In the genomic region with DNA sequence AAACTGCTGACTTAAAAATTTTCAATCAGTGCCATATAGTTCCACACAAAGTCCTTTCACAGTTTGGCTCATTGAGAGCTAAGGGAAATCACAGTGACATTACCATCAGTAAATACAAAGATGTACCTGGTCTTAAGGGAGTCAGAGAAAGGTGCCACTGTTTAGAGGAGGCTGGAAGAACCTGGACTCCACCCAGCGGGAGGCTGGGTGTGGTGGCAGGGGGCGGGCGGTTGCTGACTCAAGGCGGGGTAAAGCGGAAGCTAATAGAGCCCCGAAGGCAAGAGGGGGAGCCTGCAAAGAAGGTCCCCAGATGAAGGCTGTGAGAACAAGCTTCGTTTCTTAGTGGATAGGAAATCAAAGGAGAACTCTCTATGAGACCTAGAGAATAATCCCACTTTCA, we compare ENCODE assay signal across 13 mouse cellular contexts.
DNase-seq lines count a peak whose midpoint lies in the region; ATAC-seq and TF ChIP-seq lines count a peak whose summit lies in the region.
"Had no signal": no experiment of that assay in that cellular context is flagged by ENCODE, and none has a peak within 500 bp of the region (broad histone marks: within the 10 kb centered on the region; RNA-seq: fewer than 3 reads in every experiment).

No protein-coding gene starts in this region.

- H3K36me3 ChIP-seq in heart, embryonic 13.5 days, result no peaks in the 10 kb centered on the region
- no peaks in the 10 kb centered on the region for H3K36me3 ChIP-seq in midbrain, embryonic 13.5 days
- H3K36me3 ChIP-seq in midbrain, embryonic 10.5 days, result no peaks in the 10 kb centered on the region
- no peaks in the 10 kb centered on the region for H3K36me3 ChIP-seq in forebrain, postnatal 0 days (ENCODE audit: insufficient read depth)
- no peaks in the 10 kb centered on the region for H3K36me3 ChIP-seq in stomach, embryonic 16.5 days (ENCODE audit: control insufficient read depth, insufficient read depth, low read length)
- H3K36me3 ChIP-seq: neural tube, embryonic 15.5 days had no signal

- no peaks in the 10 kb centered on the region; the same call in 1 of the 2 replicates for H3K27me3 ChIP-seq in heart, embryonic 13.5 days (replicated peaks)
- H3K27me3 ChIP-seq in midbrain, embryonic 13.5 days, result no peaks in the 10 kb centered on the region
- H3K27me3 ChIP-seq in midbrain, embryonic 10.5 days (ENCODE audit: low read depth, poor library complexity, severe bottlenecking), result no peaks in the 10 kb centered on the region
- no peaks in the 10 kb centered on the region for H3K27me3 ChIP-seq in forebrain, postnatal 0 days (ENCODE audit: insufficient read depth, low read length)
- H3K27me3 ChIP-seq in stomach, embryonic 16.5 days (ENCODE audit: control insufficient read depth, insufficient read depth, low read length), result no peaks in the 10 kb centered on the region
- H3K27me3 ChIP-seq: neural tube, embryonic 15.5 days had no signal

- H3K4me1 ChIP-seq in heart, embryonic 13.5 days, result no peaks in the 10 kb centered on the region
- H3K4me1 ChIP-seq in midbrain, embryonic 13.5 days (replicated peaks), result peaks cover 22% of the 10 kb centered on the region
- H3K4me1 ChIP-seq in midbrain, embryonic 10.5 days, result peaks cover 29% of the 10 kb centered on the region
- no peaks in the 10 kb centered on the region for H3K4me1 ChIP-seq in forebrain, postnatal 0 days (ENCODE audit: insufficient read depth)
- H3K4me1 ChIP-seq in stomach, embryonic 16.5 days (ENCODE audit: control insufficient read depth, insufficient read depth, low read length), result no peaks in the 10 kb centered on the region

- intact Hi-C loops in heart, postnatal 36 days (cut with DNase I), result no loop called here

- H3K9me3 ChIP-seq in heart, embryonic 13.5 days, result no peaks in the 10 kb centered on the region
- no peaks in the 10 kb centered on the region for H3K9me3 ChIP-seq in midbrain, embryonic 13.5 days
- H3K9me3 ChIP-seq in midbrain, embryonic 10.5 days (replicated peaks), result no peaks in the 10 kb centered on the region
- H3K9me3 ChIP-seq in forebrain, postnatal 0 days (ENCODE audit: low read length), result no peaks in the 10 kb centered on the region
- no peaks in the 10 kb centered on the region for H3K9me3 ChIP-seq in stomach, embryonic 16.5 days (replicated peaks; ENCODE audit: control insufficient read depth, low read length)
- H3K9me3 ChIP-seq: neural tube, embryonic 15.5 days had no signal

- TF ChIP-seq CTCF in forebrain, postnatal 0 days (IDR thresholded peaks at IDR 0.05; ENCODE audit: low read depth), result no peak

- H3K4me3 ChIP-seq in heart, embryonic 13.5 days, result no peak overlapping the region
- no peak overlapping the region for H3K4me3 ChIP-seq in midbrain, embryonic 13.5 days (replicated peaks)
- H3K4me3 ChIP-seq in midbrain, embryonic 10.5 days, result no peak overlapping the region
- H3K4me3 ChIP-seq in forebrain, postnatal 0 days (ENCODE audit: low read depth, low read length), result no peak overlapping the region
- peak overlapping the region; percentile 2; the same call in 1 of the 2 replicates for H3K4me3 ChIP-seq in stomach, embryonic 16.5 days (replicated peaks; ENCODE audit: low read length)
- H3K4me3 ChIP-seq: neural tube, embryonic 15.5 days had no signal

- H3K27ac ChIP-seq in heart, embryonic 13.5 days (replicated peaks), result no peak overlapping the region
- no peak overlapping the region for H3K27ac ChIP-seq in midbrain, embryonic 13.5 days
- no peak overlapping the region for H3K27ac ChIP-seq in midbrain, embryonic 10.5 days (replicated peaks)
- H3K27ac ChIP-seq in forebrain, postnatal 0 days (ENCODE audit: low read depth, low read length), result no peak overlapping the region
- H3K27ac ChIP-seq in stomach, embryonic 16.5 days (ENCODE audit: low read length), result no peak overlapping the region
- H3K27ac ChIP-seq: neural tube, embryonic 15.5 days had no signal

- DNase-seq in heart, postnatal 36 days, result no peak
- no peak for DNase-seq in midbrain, embryonic 10.5 days (ENCODE audit: low spot score)
- no peak for DNase-seq in forebrain, postnatal 0 days
- DNase-seq in adrenal gland, adult 2 months, result no peak
- no peak for DNase-seq in spleen, adult 18-20 months
- DNase-seq: cerebellum, adult 11 months; kidney, postnatal 10 days; thymus, postnatal 25 days had no signal

- no peak overlapping the region for H3K9ac ChIP-seq in heart, embryonic 13.5 days
- no peak overlapping the region for H3K9ac ChIP-seq in midbrain, embryonic 13.5 days (replicated peaks)
- no peak overlapping the region for H3K9ac ChIP-seq in forebrain, postnatal 0 days
- H3K9ac ChIP-seq in stomach, embryonic 16.5 days (ENCODE audit: low read length), result no peak overlapping the region
- H3K9ac ChIP-seq: neural tube, embryonic 15.5 days had no signal

- no peak for ATAC-seq in heart, embryonic 13.5 days (ENCODE audit: extremely low read depth, insufficient number of reproducible peaks, low FRiP score, low TSS enrichment)
- peak; percentile 8; the same call in 1 of the 2 replicates for ATAC-seq in midbrain, embryonic 13.5 days
- no peak for ATAC-seq in forebrain, postnatal 0 days
- no peak for ATAC-seq in stomach, embryonic 16.5 days (ENCODE audit: insufficient read depth, low FRiP score)
- ATAC-seq: hindbrain, embryonic 16.5 days had no signal

- 45% methylated on average over 7 of the region's 7 CpGs for WGBS in heart, embryonic 13.5 days
- WGBS in midbrain, embryonic 13.5 days, result 59% methylated on average over 7 of the region's 7 CpGs
- WGBS in midbrain, embryonic 10.5 days, result 56% methylated on average over 7 of the region's 7 CpGs
- 24% methylated on average over 7 of the region's 7 CpGs for WGBS in forebrain, postnatal 0 days
- WGBS in stomach, embryonic 16.5 days, result 57% methylated on average over 7 of the region's 7 CpGs

- peak overlapping the region; percentile 27; the same call in 1 of the 2 replicates for H3K4me2 ChIP-seq in heart, embryonic 13.5 days
- H3K4me2 ChIP-seq in midbrain, embryonic 13.5 days (replicated peaks), result no peak overlapping the region
- peak overlapping the region; percentile 1; the same call in 1 of the 2 replicates for H3K4me2 ChIP-seq in forebrain, postnatal 0 days (ENCODE audit: low read depth)
- H3K4me2 ChIP-seq in stomach, embryonic 16.5 days (ENCODE audit: low read depth, low read length), result 0 out of 2 replicates have a peak overlapping the region, but pooled peaks have one; percentile 1
- H3K4me2 ChIP-seq: neural tube, embryonic 15.5 days had no signal
